Mouse (Mus musculus) embryonic stem cell, embryonic (primary cell): ENCODE results near the gene 1700012B07Rik.

Experiments used
- CTCF ChIA-PET, 4 experiments: fragments of 300-600 bp in 2 of 4; fragments of 350-600 bp in 2 of 4; sonication (Branson Sonifier 250); formaldehyde crosslinking; loops; one replicate each; lab custom pipeline; 2022; ENCODE audit warnings: inconsistent platforms in 2 of 4; lab: Charles Lee
- POLR2A ChIA-PET, 4 experiments: fragments of 300-600 bp in 2 of 4; fragments of 350-600 bp in 2 of 4; sonication (Branson Sonifier 250); formaldehyde crosslinking; loops; one replicate each; lab custom pipeline; 2022; ENCODE audit warnings: antibody characterized with exemption in 4 of 4, inconsistent platforms in 1 of 4; lab: Charles Lee

Gene 1700012B07Rik

DNA sequence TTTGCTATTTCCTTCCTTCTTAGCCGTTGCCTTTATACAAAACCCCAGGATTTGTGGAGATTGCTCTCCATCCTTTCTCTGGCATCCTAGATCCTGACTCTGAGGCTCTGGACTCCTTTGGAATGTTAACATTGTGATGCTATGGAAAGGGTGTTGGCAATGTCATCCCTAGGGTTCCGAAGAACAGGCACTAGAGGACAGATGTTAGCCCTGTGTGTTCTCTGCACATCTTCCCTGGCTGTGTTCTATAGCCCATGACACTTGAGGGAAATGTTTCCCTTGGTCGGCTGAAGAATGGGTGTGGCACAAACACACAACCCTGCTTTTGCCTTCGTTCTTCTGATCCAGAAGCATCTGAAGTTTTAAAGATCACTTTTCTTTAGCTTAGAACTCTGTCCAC is at the start of gene 1700012B07Rik:
1700012B07Rik (minus strand) TSS at position 101 of the 400 bp plus-strand sequence.
- CTCF ChIA-PET = no interaction called here
- POLR2A ChIA-PET = no interaction called here

DNA sequence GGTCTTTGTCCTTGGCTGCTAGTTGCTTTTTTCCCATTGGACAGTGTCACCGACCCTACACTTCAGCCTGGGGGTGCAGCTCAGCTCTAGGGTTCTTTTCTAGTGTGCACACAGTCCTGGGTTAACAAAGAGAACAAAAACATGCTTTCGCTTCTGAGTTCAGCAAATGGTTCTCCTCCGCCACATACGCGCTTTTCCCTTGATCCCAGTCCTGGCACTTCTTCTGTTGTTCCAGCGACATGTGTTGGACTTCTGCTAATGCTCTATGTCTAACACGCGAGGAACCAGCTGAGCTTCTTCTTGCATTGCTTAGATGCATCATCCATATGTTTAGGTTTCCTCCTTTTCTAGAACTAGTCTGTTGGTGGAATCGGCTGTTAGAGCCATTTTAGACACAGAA is 48.9 kb upstream of the 1700012B07Rik start:
- POLR2A ChIA-PET = no interaction called here
- CTCF ChIA-PET = no interaction called here

DNA sequence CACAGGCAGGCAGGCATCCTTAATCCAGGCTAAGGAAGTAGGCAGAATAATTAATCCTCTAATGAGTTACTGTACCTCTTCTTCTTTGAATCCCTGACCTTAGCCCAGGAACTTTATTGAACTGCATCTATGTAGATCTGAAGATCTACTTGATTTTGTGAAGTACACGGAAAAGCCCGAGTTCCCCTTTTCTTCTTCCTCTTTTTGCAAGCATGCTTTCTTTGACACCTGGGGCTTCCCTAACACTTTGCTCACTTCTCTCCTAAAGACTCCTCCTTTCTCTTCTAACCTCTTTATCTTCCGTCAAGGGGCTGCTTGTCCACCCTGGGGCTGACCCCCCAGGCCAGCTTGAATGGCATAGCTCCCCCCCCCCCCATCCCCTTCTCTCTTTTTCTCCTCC is 48.0 kb upstream of the 1700012B07Rik start:
- ChIA-PET CTCF (interaction anchor here in 1 of 4 experiments (0.6 kb wide), 2 partner anchors 10 to 1815 kb away, joined by 3 to 4 read pairs; no protein-coding TSS in a partner anchor), POLR2A (no interaction called here)

DNA sequence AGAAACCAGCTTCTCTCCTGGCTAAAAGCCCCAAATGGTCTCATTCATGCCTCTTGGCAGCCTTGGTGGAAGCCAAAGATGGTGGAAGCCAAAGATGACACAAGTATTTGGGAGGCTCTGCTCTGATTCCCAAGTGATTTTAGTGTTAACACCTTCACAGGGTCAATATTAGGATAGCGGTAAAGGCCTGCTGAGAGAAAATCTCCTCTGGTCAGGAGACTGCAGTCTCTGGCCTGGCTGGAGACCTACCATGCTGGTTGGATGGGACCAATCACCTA is 47.6 kb upstream of the 1700012B07Rik start:
- POLR2A ChIA-PET = no interaction called here
- CTCF ChIA-PET = interaction anchor here in 1 of 4 experiments (0.9 kb wide), 1 partner anchor 392 kb away, joined by 3 read pairs; no protein-coding TSS in a partner anchor

DNA sequence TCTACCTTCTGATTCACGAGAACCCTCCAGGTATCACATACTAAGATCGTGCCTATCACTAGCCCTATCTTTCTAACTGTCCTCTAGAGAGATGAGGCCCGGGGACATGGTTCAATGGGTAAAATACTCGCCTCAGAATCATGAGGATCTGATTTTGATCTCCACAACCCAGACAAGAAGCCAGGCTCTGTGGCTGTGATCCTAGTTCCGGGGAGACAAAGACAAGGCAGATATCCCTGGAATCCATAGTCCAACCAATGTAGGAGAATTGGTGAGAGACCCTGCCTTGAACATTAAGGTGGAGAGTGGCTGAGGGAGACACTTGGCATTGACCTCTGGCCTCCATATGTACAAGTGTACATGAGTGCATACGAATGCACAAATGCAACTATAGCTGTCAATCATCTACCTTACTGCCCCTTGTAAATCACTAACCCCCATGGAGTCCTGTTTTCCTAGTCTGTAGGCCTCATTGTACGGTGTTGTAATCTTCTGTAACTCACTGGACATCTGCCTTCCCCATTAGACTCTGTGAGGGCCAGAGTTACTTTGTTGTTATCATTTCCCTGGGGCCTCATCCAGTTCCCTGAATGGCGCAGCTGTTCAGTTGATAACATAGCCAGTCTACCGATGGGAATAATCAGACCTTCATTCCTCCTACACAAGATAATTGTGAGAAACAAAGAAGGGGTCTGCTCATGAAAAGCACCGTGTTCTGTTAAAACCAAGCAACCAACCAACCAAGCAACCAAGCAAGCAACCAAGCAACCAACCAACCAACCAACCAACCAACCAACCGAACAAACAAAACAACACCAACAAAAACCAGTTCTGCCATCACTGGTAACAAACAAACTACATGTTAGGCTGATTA is 47.0 kb upstream of the 1700012B07Rik start:
- ChIA-PET POLR2A (no interaction called here), CTCF (interaction anchor here in 2 of 4 experiments (0.6 to 2.1 kb wide), 3 partner anchors 90 to 397 kb away, joined by 3 to 6 read pairs (median 3); no protein-coding TSS in a partner anchor)

DNA sequence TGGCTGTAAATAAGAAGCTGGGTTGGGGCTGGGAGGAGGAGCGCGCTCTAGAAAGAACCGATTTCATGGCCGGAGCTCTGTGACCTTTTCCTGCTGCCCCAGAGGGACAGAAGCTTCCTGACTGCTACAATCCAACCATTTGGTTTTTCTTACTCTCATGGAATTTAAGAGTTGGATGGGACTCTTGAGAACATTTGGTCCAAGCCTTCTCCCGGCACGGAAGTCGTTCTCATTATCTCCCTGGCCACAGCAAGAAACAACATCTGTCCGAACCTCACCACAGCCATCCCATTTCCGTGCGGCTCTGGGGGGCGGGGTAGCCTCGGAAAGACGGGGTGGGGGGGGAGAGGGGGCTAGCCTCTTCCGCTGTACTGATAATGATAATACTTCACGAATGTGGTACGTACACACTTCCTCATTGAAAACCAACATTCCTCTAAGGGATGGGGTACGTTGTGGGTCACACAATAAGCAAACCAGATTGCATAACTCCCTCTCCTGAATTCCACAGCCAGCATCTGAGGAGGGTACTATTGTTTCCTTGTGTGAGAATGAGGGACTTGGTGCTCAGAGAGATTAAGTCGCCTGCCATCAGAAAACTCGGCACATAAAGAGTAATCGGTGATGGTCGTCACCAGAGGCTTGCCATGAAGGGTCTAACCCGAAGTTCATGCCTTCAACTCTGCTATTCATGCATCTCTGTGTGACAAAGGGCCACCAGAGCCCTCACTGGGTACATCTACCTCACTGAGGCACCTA is 46.2 kb upstream of the 1700012B07Rik start:
- ChIA-PET POLR2A (no interaction called here), CTCF (interaction anchor here in 3 of 4 experiments (0.7 to 2.1 kb wide), 7 partner anchors 10 to 399 kb away, joined by 3 to 16 read pairs (median 4); no protein-coding TSS in a partner anchor)

DNA sequence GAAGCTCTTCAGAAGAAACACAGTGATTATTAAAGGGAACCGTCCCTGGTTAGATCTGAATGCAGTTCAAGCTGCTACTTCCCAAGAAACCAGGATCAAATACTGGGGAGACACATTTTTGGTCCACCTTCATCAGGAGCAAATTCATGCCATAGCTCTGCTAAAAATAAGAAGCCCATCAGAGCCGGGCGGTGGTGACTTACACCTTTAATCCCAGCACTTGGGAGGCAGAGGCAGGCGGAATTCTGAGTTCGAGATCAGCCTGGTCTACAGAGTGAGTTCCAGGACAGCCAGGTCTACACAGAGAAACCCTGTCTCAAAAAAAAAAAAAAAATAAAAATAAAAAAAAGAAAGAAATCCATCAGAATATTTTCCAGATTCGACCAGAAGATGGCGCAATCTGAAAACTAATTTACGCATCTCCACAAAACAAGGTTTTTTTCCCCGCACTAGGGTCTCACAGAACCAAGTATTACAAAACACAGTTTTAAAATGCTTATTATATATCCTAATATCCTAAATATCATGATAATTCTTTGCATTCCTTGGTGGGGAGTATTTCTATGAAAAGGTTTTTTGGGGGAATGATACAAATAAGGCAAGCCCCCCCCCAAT is 45.4 kb upstream of the 1700012B07Rik start:
- ChIA-PET POLR2A (no interaction called here), CTCF (interaction anchor here in 3 of 4 experiments (0.6 to 2.1 kb wide), 10 partner anchors 10 to 542 kb away, joined by 3 to 16 read pairs (median 4); partner anchors contain the start of gene Abca8b (in 1 of the 3))

DNA sequence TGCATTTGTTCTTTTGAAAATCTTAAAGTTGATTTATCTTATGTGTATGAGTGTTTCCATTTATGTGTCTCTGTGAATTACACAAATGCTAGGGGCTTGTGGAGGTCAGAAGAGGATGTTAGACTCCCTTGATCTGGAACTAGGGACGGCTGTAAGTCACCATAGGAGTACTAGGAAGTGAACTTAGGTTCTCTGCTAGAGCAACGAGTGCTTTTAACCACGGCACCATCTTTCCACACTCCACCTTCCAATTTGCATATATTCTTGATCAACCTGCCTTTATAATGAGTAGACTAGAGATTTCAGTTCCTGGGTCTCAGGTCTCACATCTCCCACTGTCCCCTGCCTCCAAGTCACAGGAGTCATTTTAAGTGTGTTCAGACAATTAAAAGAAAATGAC is 44.8 kb upstream of the 1700012B07Rik start:
- POLR2A ChIA-PET = no interaction called here

DNA sequence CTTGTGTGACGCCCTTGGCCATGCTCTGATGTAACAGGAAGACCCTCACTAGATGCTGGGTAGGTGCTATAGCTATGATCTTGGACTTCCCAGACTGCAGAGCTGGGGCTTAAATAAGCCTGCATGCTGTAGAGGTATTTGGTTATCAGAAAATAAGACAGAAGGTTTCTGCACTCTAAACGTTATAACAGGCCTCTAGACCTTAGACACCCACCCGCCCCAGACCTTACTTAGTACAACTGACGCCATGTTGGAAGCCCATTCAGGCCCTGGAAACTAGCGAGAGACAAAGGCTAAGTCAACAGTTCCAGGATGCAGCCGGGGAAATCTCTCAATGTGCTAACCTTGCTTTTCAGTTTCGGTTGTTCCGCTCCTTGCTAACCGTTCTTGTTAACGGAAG is 44.2 kb upstream of the 1700012B07Rik start:
- ChIA-PET POLR2A (no interaction called here), CTCF (no interaction called here)

More for the DNA sequence above, 44.8 kb upstream of the 1700012B07Rik start:
- CTCF ChIA-PET = interaction anchor here in 3 of 4 experiments (0.6 to 2.1 kb wide), 9 partner anchors 9 to 541 kb away, joined by 3 to 16 read pairs (median 4); partner anchors contain the start of gene Abca8b (in 1 of the 3)

DNA sequence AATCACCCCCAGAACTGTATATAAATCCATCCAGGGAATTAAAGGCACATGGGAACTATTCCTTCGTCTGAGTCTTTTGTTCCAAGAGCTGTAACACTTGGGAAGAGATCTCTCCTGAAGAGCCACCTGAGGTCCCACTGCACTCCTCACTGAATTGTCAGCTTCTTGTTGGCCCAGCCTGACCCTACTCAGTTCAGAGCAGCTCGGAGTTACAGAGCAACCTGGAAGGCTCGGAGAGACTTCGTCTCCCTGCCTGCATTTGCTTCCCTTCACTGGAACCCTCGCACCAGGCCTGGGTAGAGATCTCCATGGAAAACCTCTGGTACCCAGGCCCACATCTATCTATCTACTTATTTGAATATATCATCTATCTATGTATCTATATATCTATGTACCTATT is 40.0 kb upstream of the 1700012B07Rik start:
- POLR2A ChIA-PET = no interaction called here

DNA sequence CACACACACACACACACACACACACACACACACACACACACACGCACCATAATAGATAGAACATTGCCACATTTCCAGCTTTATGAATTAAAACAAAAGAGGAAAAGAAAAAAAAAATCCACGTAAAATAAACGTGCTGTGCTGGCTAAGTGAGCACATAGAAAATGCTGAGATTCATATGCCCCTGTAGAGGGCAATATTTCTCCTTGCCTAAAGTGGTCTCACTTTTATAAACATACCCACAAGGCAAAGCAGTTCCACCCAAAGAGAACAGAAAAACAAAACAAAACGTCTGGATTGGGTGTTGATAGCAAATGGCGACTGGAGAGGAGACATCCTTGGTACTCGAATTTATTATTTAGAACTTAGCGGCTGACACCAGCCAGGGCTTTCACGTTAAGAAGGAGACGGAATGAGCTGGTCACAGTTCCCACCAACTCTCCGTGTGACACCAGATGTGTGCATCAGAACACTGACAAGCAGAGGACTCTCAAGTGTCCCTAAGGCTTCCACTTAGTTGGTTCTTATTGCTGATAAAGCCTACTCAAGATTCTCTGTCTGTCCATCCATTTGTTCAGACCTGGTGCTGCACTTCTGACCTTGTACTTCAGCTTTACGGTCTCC is 38.8 kb upstream of the 1700012B07Rik start:
- POLR2A ChIA-PET = no interaction called here

More for the DNA sequence above, 40.0 kb upstream of the 1700012B07Rik start:
- CTCF ChIA-PET = no interaction called here

DNA sequence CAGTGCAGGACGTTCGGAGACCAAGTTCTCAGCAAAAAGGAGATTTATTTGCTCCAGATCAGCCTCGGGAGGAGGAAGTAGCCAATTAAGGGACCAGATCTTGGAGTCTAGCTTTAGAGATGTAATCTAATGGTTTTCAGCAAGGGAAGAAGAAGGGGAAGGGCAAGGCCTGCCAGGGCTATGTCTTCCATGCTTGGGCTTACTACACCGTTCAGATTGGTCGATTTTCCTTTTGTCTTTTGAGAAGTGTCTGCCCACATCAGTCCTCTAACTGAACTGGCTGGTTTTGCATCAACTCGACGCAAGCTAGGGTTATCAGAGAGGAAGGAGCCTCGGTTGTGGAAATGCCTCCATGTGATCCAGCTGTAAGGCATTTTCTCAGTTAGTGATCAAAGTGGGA is 37.7 kb upstream of the 1700012B07Rik start:
- ChIA-PET POLR2A (no interaction called here), CTCF (interaction anchor here in 3 of 4 experiments (0.5 to 1.3 kb wide), 4 partner anchors 11 to 420 kb away, joined by 3 read pairs; no protein-coding TSS in a partner anchor)

More for the DNA sequence above, 38.8 kb upstream of the 1700012B07Rik start:
- CTCF ChIA-PET = interaction anchor here in 3 of 4 experiments (0.6 to 1.3 kb wide), 3 partner anchors 26 to 622 kb away, joined by 3 to 6 read pairs (median 3); no protein-coding TSS in a partner anchor

DNA sequence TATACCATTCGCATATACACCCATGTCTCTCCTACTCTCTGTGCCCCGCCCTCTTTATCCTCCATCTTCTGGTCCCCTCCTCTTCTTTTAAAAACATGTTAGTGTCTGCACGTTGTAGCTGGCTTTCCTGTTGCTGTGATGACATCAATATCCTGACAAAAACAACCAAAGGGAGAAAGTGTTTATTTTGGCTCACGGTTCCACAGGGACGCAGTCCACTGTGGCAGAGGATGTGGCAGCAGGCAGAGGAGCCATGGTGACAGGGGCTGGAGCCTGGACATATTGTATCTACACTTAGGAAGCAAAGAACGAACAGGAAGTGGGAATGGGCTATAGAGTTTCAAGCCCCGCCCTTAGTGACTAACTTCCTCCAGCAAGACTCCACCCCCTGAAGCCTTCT is 36.1 kb upstream of the 1700012B07Rik start:
- POLR2A ChIA-PET = interaction anchor here in 1 of 4 experiments (1.6 kb wide), 1 partner anchor 211 kb away, joined by 3 read pairs; no protein-coding TSS in a partner anchor
- CTCF ChIA-PET = interaction anchor here (0.6 to 4.1 kb wide), 17 partner anchors 9 to 575 kb away, joined by 3 to 43 read pairs (median 4); partner anchors contain the start of genes Fam20a (in 1 of the 4) and Wipi1 (in 1 of the 4)

DNA sequence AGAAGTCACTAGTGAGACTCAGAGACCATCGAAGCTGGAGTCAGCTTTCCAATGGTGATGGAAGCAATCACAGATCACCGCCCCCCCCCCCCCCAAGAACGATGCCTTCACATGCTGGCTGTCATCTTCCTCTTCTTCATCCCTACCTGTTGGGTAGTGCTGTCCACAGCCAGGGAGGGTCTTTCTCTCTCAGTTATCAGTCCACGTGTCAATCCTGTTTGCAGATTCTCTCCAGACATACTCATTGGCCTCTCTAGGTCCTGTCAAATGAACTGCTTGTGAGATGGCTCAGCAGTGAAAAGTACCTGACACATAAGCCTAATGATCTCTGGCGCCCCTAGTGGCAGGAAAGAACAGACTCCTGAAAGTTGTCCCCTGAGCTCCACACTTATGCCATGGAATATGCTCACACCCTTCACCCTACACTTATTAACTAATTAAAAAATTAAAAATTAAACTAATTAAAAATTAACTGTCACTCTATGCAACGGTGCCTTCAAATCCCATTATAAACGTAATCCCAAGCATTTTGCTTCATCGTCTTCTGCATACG is 35.4 kb upstream of the 1700012B07Rik start:
- CTCF ChIA-PET = interaction anchor here (0.6 to 4.1 kb wide), 24 partner anchors 9 to 574 kb away, joined by 3 to 43 read pairs (median 4); partner anchors contain the start of genes Fam20a (in 1 of the 4) and Wipi1 (in 1 of the 4)
- POLR2A ChIA-PET = interaction anchor here in 1 of 4 experiments (1.6 kb wide), 1 partner anchor 211 kb away, joined by 3 read pairs; no protein-coding TSS in a partner anchor

DNA sequence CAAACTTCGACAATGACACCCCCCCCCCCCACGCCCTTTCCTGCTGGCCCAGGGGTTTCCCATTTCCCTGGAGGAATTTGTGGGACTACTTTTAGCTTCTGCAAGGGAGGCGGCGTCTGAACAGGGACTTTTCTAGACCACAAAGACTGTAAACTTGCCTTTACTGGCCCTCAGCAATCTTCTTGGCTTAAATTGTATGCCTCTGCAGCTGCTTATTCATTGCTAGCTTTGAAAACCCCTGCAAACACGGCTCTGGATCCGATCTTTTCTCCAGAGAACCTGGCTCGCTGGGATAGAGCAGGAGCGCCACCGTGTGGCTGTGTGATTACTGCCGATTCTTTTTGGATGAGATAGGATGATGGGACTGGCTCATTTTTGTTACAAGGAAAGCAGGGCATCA is 32.7 kb upstream of the 1700012B07Rik start:
- CTCF ChIA-PET = interaction anchor here (0.5 to 4.1 kb wide), 59 partner anchors 25 to 1591 kb away, joined by 3 to 49 read pairs (median 4); partner anchors contain the start of genes Fam20a (in 2 of the 4) and Wipi1 (in 2 of the 4)

DNA sequence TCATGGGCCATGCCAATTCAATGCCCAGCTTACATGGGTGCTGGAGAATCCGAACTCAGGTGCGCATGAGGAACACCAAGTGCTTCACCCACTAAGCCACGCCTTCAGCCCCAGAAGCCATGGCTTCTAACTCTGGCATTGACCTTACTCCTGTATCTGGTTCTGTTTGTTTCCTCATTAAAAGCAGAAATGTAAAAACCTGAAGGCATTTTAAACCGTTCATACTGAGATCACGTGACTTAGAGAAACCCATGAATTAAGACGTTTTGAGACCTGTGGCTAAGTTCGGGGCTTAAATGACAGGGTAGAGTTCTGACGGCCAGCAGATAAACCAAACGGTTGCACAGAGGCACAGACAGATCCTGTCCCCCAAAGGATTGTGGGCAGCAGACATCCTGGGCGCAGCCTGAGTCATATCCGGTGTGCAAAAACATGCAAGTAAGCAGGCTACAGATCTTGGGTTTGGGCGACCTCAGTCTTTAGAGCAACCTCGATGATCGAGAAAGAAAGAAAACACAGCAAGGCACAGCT is 32.2 kb upstream of the 1700012B07Rik start:
- POLR2A ChIA-PET = interaction anchor here (0.5 to 1.5 kb wide), 10 partner anchors 33 to 494 kb away, joined by 3 to 6 read pairs (median 3); partner anchors contain the start of gene Wipi1 (in 1 of the 4)
- CTCF ChIA-PET = interaction anchor here (0.5 to 4.1 kb wide), 54 partner anchors 25 to 1419 kb away, joined by 3 to 49 read pairs (median 5); partner anchors contain the start of genes Fam20a (in 2 of the 4) and Wipi1 (in 2 of the 4)

More for the DNA sequence above, 32.7 kb upstream of the 1700012B07Rik start:
- POLR2A ChIA-PET = interaction anchor here (0.5 to 1.5 kb wide), 14 partner anchors 33 to 1296 kb away, joined by 3 to 6 read pairs (median 3); partner anchors contain the start of gene Wipi1 (in 1 of the 4)

DNA sequence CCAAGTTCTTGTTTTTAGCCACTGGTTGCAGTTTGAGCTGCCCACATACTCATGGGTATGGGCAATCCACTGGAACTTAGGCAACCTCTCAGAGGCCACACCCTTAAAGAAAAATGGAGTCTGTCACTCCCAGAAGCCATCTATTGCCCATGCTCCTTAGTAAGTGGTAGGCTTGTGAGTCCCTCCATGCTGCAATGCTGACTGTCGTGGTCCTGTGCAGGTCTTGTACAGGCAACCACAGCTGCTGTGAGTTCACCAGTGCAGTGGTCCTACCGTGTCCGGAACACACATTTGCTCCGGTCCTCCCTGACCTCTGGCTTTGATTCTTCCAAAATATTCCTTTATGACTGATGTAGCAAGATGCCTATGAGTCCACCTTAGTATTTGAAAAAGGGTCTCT is 31.6 kb upstream of the 1700012B07Rik start:
- POLR2A ChIA-PET = no interaction called here
- CTCF ChIA-PET = interaction anchor here in 1 of 4 experiments (1.8 kb wide), 1 partner anchor 230 kb away, joined by 9 read pairs; no protein-coding TSS in a partner anchor
